Mouse (Mus musculus): ENCODE data around the gene Pilrb2.
"Not testable (repeated sequence)": the region's sequence is repeated elsewhere in the genome, so short reads cannot be mapped to it uniquely, and the experiment has no call there.

Pilrb2 gene

GRCm38 (mm10) chr5:137871644-137872380 is at the start of gene Pilrb2:
TSS of gene Pilrb2 (minus strand) at chr5:137871815.
- not testable (repeated sequence) for DNase-seq (ENCODE audit: extremely low spot score, low spot score)

- DNase-seq (ENCODE audit: extremely low spot score, low spot score), result no peak
Measured at GRCm38 (mm10) chr5:137915550-137915949, 43.9 kb upstream of the Pilrb2 start.

GRCm38 (mm10) chr5:137914508-137914907 is 42.9 kb upstream of the Pilrb2 start:
- no peak for DNase-seq (ENCODE audit: extremely low spot score, low spot score)

- DNase-seq (ENCODE audit: extremely low spot score, low spot score), result no peak
Measured at GRCm38 (mm10) chr5:137909564-137910262, 38.1 kb upstream of the Pilrb2 start.

- DNase-seq (ENCODE audit: extremely low spot score, low spot score), result no peak
Measured at GRCm38 (mm10) chr5:137897812-137898211, 26.2 kb upstream of the Pilrb2 start.

GRCm38 (mm10) chr5:137892954-137893353 is 21.3 kb upstream of the Pilrb2 start:
- DNase-seq (ENCODE audit: extremely low spot score, low spot score), result no peak

- DNase-seq (ENCODE audit: extremely low spot score, low spot score), result no peak
Measured at GRCm38 (mm10) chr5:137887666-137888065, 16.1 kb upstream of the Pilrb2 start.

GRCm38 (mm10) chr5:137885894-137886293 is 14.3 kb upstream of the Pilrb2 start:
- peak; percentile 27 for DNase-seq (ENCODE audit: extremely low spot score, low spot score)

GRCm38 (mm10) chr5:137883345-137883744 is 11.7 kb upstream of the Pilrb2 start:
- DNase-seq (ENCODE audit: extremely low spot score, low spot score), result no peak

GRCm38 (mm10) chr5:137882922-137883321 is 11.3 kb upstream of the Pilrb2 start:
- DNase-seq (ENCODE audit: extremely low spot score, low spot score), result no peak

GRCm38 (mm10) chr5:137877860-137878259 is 6.2 kb upstream of the Pilrb2 start:
- no peak for DNase-seq (ENCODE audit: extremely low spot score, low spot score)

- DNase-seq (ENCODE audit: extremely low spot score, low spot score), result no peak
Measured at GRCm38 (mm10) chr5:137875054-137875453, 3.4 kb upstream of the Pilrb2 start.

- DNase-seq (ENCODE audit: extremely low spot score, low spot score), result not testable (repeated sequence)
Measured at GRCm38 (mm10) chr5:137872381-137872702, 727 bp upstream of the Pilrb2 start.

- not testable (repeated sequence) for DNase-seq (ENCODE audit: extremely low spot score, low spot score)
Measured at GRCm38 (mm10) chr5:137868600-137868999, 3.0 kb downstream of the Pilrb2 start.

- DNase-seq (ENCODE audit: extremely low spot score, low spot score), result not testable (repeated sequence)
Measured at GRCm38 (mm10) chr5:137864008-137864407, 7.6 kb downstream of the Pilrb2 start.

GRCm38 (mm10) chr5:137857960-137858710 is 13.5 kb downstream of the Pilrb2 start, which contains the start of gene Pilrb1:
TSS of gene Pilrb1 (minus strand) at chr5:137858106.
- not testable (repeated sequence) for DNase-seq (ENCODE audit: extremely low spot score, low spot score)

- not testable (repeated sequence) for DNase-seq (ENCODE audit: extremely low spot score, low spot score)
Measured at GRCm38 (mm10) chr5:137856870-137857269, 14.7 kb downstream of the Pilrb2 start.

GRCm38 (mm10) chr5:137854907-137855306 is 16.7 kb downstream of the Pilrb2 start:
- not testable (repeated sequence) for DNase-seq (ENCODE audit: extremely low spot score, low spot score)

- not testable (repeated sequence) for DNase-seq (ENCODE audit: extremely low spot score, low spot score)
Measured at GRCm38 (mm10) chr5:137850313-137850712, 21.3 kb downstream of the Pilrb2 start.

GRCm38 (mm10) chr5:137837110-137837509 is 34.5 kb downstream of the Pilrb2 start:
- DNase-seq (ENCODE audit: extremely low spot score, low spot score), result not testable (repeated sequence)

GRCm38 (mm10) chr5:137836611-137837010 is 35.0 kb downstream of the Pilrb2 start:
- no peak for DNase-seq (ENCODE audit: extremely low spot score, low spot score)

- DNase-seq (ENCODE audit: extremely low spot score, low spot score), result not testable (repeated sequence)
Measured at GRCm38 (mm10) chr5:137835966-137836520, 35.6 kb downstream of the Pilrb2 start, which contains the start of gene Pilra. TSS of gene Pilra (minus strand) at chr5:137836281.

Data from neural tube, embryonic 10.5 days (tissue).